Mouse (Mus musculus): Measurements from ENCODE around the gene Akip1.

Akip1 gene

GRCm38 (mm10) chr7:109707023-109707785 lies 3.7 kb downstream of the Akip1 start:
- DNase-seq (ENCODE audit: low spot score in 2 of 2): peak in 1 of 2 experiments; percentile 53

GRCm38 (mm10) chr7:109708961-109709382 lies 5.5 kb downstream of the Akip1 start:
- no peak for DNase-seq (ENCODE audit: low spot score in 2 of 2)

GRCm38 (mm10) chr7:109710069-109710468 lies 6.6 kb downstream of the Akip1 start:
- no peak for DNase-seq (ENCODE audit: low spot score in 2 of 2)

- no peak for DNase-seq (ENCODE audit: low spot score in 2 of 2)
These were observed 8.7 kb downstream of the Akip1 start for GRCm38 (mm10) chr7:109712198-109712597.

GRCm38 (mm10) chr7:109713434-109713982 lies 10.0 kb downstream of the Akip1 start:
- DNase-seq (ENCODE audit: low spot score in 2 of 2): no peak

GRCm38 (mm10) chr7:109719286-109719685 lies 15.8 kb downstream of the Akip1 start:
- peak in 1 of 2 experiments; percentile 42 for DNase-seq (ENCODE audit: low spot score in 2 of 2)

GRCm38 (mm10) chr7:109722618-109723017 lies 19.1 kb downstream of the Akip1 start:
- DNase-seq (ENCODE audit: low spot score in 2 of 2): no peak

- DNase-seq (ENCODE audit: low spot score in 2 of 2): no peak
These were observed 19.6 kb downstream of the Akip1 start for GRCm38 (mm10) chr7:109723114-109723513.

GRCm38 (mm10) chr7:109723697-109724096 lies 20.2 kb downstream of the Akip1 start, which contains the start of gene BC051019:
Gene BC051019 (minus strand): TSS chr7:109723850.
- DNase-seq (ENCODE audit: low spot score in 2 of 2): no peak

GRCm38 (mm10) chr7:109731626-109732025 lies 28.1 kb downstream of the Akip1 start, which contains the start of gene Ascl3:
Gene Ascl3 (minus strand): TSS chr7:109731726.
- no peak for DNase-seq (ENCODE audit: low spot score in 2 of 2)

- DNase-seq (ENCODE audit: low spot score in 2 of 2): no peak
These were observed 31.3 kb downstream of the Akip1 start for GRCm38 (mm10) chr7:109734806-109735205.

GRCm38 (mm10) chr7:109739822-109740370 lies 36.4 kb downstream of the Akip1 start:
- no peak for DNase-seq (ENCODE audit: low spot score in 2 of 2)

GRCm38 (mm10) chr7:109741060-109741459 lies 37.6 kb downstream of the Akip1 start:
- no peak for DNase-seq (ENCODE audit: low spot score in 2 of 2)

- DNase-seq (ENCODE audit: low spot score in 2 of 2): no peak
These were observed 38.2 kb downstream of the Akip1 start for GRCm38 (mm10) chr7:109741703-109742102.

GRCm38 (mm10) chr7:109747747-109748146 lies 44.3 kb downstream of the Akip1 start:
- DNase-seq (ENCODE audit: low spot score in 2 of 2): no peak

- DNase-seq (ENCODE audit: low spot score in 2 of 2): no peak
These were observed 48.0 kb downstream of the Akip1 start for GRCm38 (mm10) chr7:109751427-109752007.

- peak; percentile 20 to 72 for DNase-seq (ENCODE audit: low spot score in 2 of 2)
These were observed 48.8 kb downstream of the Akip1 start, which contains the start of gene Tmem9b for GRCm38 (mm10) chr7:109752008-109752925. Gene Tmem9b (minus strand): TSS chr7:109752875.

- no peak for DNase-seq (ENCODE audit: low spot score in 2 of 2)
These were observed 50.5 kb downstream of the Akip1 start for GRCm38 (mm10) chr7:109754034-109754433.

GRCm38 (mm10) chr7:109756291-109756690 lies 52.8 kb downstream of the Akip1 start:
- DNase-seq (ENCODE audit: low spot score in 2 of 2): no peak
